Mouse (Mus musculus): Measurements from ENCODE around the gene Tes. TPM values are rescaled to one million over a fixed set of nuclear protein-coding genes. Genes with fewer than 3 reads are reported as not detected.

Tes gene
- polyA plus RNA-seq, 1 experiment from 2014 or later, result 69.5 TPM

DNA sequence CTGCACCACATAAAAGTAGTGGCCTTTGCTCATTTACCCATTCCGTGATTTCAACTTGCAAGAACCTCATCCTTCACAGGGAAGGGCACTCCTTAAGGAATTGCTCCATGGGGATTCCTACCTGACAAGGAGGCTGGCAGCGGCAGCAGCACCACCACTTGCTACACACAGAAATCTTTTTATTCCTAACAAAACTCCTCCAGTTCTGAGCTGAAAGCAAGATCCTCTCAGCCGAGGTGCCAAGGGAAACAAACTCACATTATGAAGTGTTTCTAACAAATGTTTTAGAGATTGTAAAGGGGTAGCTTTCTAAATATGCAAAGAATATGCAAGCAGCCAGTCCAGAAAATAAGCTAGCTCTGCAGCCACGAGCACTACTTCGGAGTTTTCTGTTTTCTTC, 49.6 kb downstream of the Tes start:
- Histone ChIP-seq H3K27ac (replicated peaks) (no peak overlapping the region), H3K4me3 (replicated peaks) (no peak overlapping the region), H3K9me3 (replicated peaks) (no peaks in the 10 kb centered on the region), H3K4me2 (no peak overlapping the region), H3K9ac (replicated peaks) (no peak overlapping the region), H3K36me3 (no peaks in the 10 kb centered on the region), H3K4me1 (no peaks in the 10 kb centered on the region), H3K27me3 (replicated peaks) (no peaks in the 10 kb centered on the region)
- ATAC-seq (ENCODE audit: low FRiP score), result no peak
- WGBS, result 76% methylated on average over 5 of the region's 5 CpGs

DNA sequence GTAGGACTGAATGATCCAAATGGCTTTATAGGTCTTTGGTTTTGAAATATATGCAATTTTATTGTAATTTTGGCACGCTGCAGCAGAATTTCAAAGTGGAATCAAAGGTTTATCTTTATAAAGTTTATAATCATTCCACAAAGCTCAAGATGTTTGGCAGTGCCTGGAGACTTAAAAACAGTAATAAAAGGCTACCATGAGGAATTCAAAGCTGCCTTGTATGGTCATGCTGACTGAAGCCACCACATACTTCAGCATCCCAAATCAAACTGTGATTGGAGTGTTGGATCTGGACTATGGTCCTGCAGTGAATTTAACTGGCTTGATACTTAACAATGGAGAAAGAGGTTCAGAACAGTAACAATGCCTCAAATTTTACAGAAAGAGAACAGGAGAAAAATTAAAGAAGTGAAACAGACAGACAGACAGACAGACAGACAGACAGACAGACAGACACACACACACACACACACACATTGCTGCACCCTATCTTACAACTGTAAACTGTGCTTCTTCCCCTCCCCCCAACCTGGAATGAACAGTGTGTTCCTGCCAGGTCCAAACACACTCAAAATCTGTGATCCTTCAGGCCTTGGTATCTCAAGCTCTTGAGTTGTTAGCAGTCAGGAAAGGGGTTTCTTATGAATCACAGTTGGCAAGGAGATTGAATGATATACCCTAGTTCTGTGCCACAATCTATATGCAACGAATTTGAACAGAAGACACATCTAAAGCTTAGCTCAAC, 50.3 kb downstream of the Tes start:
- no peaks in the 10 kb centered on the region for H3K9me3 ChIP-seq (replicated peaks)
- 75% methylated on average over 2 of the region's 2 CpGs for WGBS

DNA sequence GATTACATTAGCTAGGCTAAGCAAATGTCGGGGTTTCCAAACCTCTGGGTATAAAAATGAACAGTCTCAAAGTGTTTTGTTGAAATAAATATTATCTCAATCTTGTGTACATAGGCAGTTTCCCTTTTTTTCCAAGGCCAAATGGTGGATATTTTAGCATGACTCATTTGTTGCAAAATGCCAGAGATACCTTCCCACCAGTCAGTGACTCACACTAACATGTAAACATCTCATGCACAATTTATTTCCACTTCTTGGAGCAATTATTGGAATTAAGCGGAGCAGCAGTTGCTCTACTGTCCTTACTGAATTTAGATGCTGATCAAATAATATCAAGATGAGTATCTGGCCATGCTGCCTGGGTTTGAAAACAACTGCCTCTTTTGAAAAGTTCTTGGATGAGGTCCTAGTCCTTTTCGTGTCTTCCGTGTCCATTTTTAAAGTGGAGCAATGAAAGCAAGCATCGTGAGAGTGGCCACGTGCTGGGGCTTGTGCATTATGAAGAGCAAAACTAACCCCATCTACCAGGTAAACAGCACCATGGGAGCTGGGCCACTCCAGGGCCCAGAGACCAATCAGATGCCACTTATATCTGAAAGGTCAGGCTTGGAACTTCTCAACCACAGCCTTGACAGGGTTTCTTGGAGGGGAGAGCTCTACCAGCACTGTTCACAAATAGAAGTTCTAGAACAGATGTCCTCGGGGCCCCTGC, 54.7 kb downstream of the Tes start:
- Histone ChIP-seq H3K27ac (replicated peaks) (no peak overlapping the region), H3K9me3 (replicated peaks) (no peaks in the 10 kb centered on the region), H3K4me3 (replicated peaks) (no peak overlapping the region), H3K4me1 (no peaks in the 10 kb centered on the region), H3K27me3 (replicated peaks) (no peaks in the 10 kb centered on the region), H3K4me2 (no peak overlapping the region), H3K36me3 (no peaks in the 10 kb centered on the region), H3K9ac (replicated peaks) (no peak overlapping the region)
- ATAC-seq (ENCODE audit: low FRiP score), result no peak
- WGBS, result 91% methylated on average over 7 of the region's 7 CpGs

More for the DNA sequence above, 50.3 kb downstream of the Tes start:
- Histone ChIP-seq H3K27me3 (replicated peaks) (no peaks in the 10 kb centered on the region), H3K4me1 (no peaks in the 10 kb centered on the region), H3K9ac (replicated peaks) (no peak overlapping the region), H3K4me3 (replicated peaks) (no peak overlapping the region), H3K27ac (replicated peaks) (no peak overlapping the region), H3K4me2 (no peak overlapping the region), H3K36me3 (no peaks in the 10 kb centered on the region)
- no peak for ATAC-seq (ENCODE audit: low FRiP score)

DNA sequence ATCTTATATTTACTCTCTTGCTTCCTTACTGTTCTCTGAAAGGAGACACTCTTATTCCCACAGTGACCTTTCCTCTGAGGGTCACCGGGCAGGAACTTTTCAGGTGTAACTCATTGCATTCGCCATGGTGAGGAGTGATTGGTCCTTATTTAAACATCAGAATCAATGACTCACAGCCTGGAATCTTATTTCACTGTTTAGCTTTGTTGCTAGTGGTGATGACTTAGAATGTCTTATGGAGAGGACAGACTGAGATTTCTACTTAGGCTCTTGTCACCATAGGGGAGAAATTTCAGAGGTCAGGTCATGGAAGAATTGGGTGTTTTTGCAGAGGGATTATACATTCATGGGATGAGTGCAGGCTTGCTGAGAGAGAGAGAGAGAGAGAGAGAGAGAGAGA, 75.1 kb downstream of the Tes start:
- H3K4me3 ChIP-seq (replicated peaks), result no peak overlapping the region
- no peak for ATAC-seq (ENCODE audit: low FRiP score)
- H3K9me3 ChIP-seq (replicated peaks), result no peaks in the 10 kb centered on the region
- H3K27ac ChIP-seq (replicated peaks), result no peak overlapping the region
- H3K27me3 ChIP-seq (replicated peaks), result no peaks in the 10 kb centered on the region
- H3K9ac ChIP-seq (replicated peaks), result no peak overlapping the region
- no peak overlapping the region for H3K4me2 ChIP-seq
- 0 out of 2 replicates have a peak, but pooled peaks cover 5% of the 10 kb centered on the region for H3K4me1 ChIP-seq
- H3K36me3 ChIP-seq, result no peaks in the 10 kb centered on the region
- WGBS, result 84% methylated on average over 2 of the region's 2 CpGs

DNA sequence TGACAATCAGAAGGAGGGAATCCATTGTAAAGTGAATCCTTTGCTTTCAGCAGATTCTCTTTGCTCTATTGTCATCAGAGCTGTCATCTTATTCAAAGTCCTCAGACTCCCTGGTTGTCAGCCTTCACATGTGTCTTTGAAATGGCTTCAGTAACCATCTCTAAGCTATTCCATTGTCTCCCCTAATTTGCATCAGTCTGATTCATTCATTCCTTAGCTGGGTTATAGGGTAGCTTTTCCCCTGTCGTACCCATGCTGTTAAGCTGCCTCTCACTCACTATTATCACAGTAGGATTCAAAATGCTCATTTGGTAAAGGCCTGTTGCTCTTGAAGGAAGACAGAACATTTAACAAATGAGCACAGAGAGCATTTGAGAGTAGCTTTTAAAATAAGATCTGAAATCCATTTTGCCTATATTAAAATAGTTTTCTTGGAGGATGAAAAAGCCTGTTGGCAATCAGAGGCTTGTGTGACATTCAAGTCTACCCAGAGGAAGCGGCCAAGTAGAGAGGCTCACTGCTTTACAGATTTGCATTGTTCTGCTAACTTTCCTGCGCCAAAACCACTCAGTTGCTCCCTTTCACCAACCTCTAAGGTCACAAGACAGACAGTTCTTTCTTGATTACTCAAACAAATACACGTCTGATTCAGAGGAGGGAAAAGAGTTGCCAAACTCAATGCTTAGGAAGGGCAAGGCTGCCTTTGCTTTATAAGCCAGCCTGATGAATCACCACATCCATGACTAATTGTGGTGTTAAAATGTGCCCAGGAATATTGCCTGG, 77.8 kb downstream of the Tes start:
- H3K4me2 ChIP-seq, result no peak overlapping the region

DNA sequence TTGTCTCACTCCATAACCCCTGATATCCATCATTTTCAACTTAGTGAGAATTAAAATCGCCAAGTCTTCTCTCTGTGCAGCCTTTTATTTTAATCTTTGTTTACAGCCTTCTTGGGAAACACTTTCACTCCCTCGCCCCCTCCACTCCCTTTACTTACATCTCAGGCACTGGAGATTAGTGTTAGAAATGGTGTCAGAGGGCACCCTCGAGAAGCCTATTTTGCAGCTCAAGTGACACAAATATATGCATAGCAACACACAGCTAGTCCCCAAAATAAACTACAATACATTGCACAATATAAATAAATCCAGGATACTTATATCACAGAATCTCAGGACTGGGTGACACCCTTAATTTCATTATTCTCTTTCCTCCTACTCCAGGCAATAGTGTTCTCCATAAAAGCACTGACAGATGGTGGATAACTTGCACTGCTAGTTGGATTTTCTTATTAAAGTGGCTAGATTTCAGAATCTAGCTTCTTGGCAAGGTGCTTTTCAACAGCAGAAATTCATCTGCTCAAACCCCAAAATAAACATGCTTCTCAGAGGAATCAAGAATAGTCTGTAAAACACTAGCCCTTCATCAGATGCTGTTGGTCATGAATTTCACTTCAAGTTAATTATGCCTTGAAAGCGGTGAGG, 86.2 kb downstream of the Tes start:
- Histone ChIP-seq H3K4me2 (no peak overlapping the region), H3K4me3 (replicated peaks) (no peak overlapping the region), H3K4me1 (no peaks in the 10 kb centered on the region), H3K9me3 (replicated peaks) (no peaks in the 10 kb centered on the region), H3K27ac (replicated peaks) (no peak overlapping the region), H3K27me3 (replicated peaks) (no peaks in the 10 kb centered on the region), H3K9ac (replicated peaks) (no peak overlapping the region), H3K36me3 (no peaks in the 10 kb centered on the region)
- no peak for ATAC-seq (ENCODE audit: low FRiP score)
- WGBS, result 75% methylated on average over 4 of the region's 4 CpGs

More for the DNA sequence above, 77.8 kb downstream of the Tes start:
- no peak for ATAC-seq (ENCODE audit: low FRiP score)
- WGBS, result 24% methylated on average over 4 of the region's 4 CpGs
- H3K4me1 ChIP-seq, result 0 out of 2 replicates have a peak, but pooled peaks cover 5% of the 10 kb centered on the region
- no peaks in the 10 kb centered on the region for H3K9me3 ChIP-seq (replicated peaks)
- H3K36me3 ChIP-seq, result no peaks in the 10 kb centered on the region
- H3K27ac ChIP-seq (replicated peaks), result no peak overlapping the region
- H3K9ac ChIP-seq (replicated peaks), result no peak overlapping the region
- H3K27me3 ChIP-seq (replicated peaks), result no peaks in the 10 kb centered on the region
- no peak overlapping the region for H3K4me3 ChIP-seq (replicated peaks)

DNA sequence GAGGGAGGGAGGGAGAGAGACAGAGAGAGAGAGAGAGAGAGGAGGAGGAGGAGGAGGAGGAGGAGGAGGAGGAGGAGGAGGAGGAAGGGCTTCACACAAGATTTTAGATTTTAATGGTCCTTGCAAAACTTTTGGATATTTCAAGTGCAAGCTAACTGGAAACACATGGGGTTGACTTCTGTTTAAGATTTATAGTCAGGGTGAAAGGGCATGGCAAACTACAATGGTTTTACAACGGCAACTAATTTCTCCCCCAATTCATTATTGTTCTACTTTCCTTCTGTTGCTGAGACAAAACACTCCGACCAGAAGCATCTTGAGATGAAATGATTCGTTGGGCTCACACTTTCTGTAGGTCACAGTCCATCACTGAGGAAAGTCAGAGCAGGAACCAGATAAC, 87.6 kb downstream of the Tes start:
- H3K9me3 ChIP-seq (replicated peaks), result no peaks in the 10 kb centered on the region
- no peaks in the 10 kb centered on the region for H3K27me3 ChIP-seq (replicated peaks)
- H3K9ac ChIP-seq (replicated peaks), result no peak overlapping the region
- no peaks in the 10 kb centered on the region for H3K36me3 ChIP-seq
- ATAC-seq (ENCODE audit: low FRiP score), result no peak
- H3K4me1 ChIP-seq, result no peaks in the 10 kb centered on the region
- WGBS, result 16% methylated on average over 3 of the region's 3 CpGs
- H3K4me2 ChIP-seq, result no peak overlapping the region
- H3K4me3 ChIP-seq (replicated peaks), result no peak overlapping the region
- H3K27ac ChIP-seq (replicated peaks), result no peak overlapping the region

Other genes with a start within 250 kb of the Tes start
- 0.56 and 1.5 TPM in 2 replicates for gene Tfec, start 166.7 kb upstream of the Tes start, polyA plus RNA-seq (2015; fragmentation: Nextera tagmentation; extraction: Ambion mirVana)
- 22.5 and 23.3 TPM in 2 replicates for gene Cav2, start 216.0 kb downstream of the Tes start, polyA plus RNA-seq (2015; fragmentation: Nextera tagmentation; extraction: Ambion mirVana)
- gene Cav1, start 241.2 kb downstream of the Tes start, polyA plus RNA-seq (2015; fragmentation: Nextera tagmentation; extraction: Ambion mirVana), result 39.2 and 72.5 TPM in 2 replicates